Mouse (Mus musculus) frontal cortex, adult (tissue): Measurements from ENCODE around the gene Pnmal2.
"Not testable (repeated sequence)": the region's sequence is repeated elsewhere in the genome, so short reads cannot be mapped to it uniquely, and the experiment has no call there.

Experiments
- ATAC-seq: cut with Nextera tagmentation; 2 replicates; pipeline ENCODE4 v1.9.2; 2017; ENCODE audit warnings: mild to moderate bottlenecking, moderate library complexity, mixed read lengths; ENCODE audit not compliant: low TSS enrichment

The Pnmal2 gene

DNA sequence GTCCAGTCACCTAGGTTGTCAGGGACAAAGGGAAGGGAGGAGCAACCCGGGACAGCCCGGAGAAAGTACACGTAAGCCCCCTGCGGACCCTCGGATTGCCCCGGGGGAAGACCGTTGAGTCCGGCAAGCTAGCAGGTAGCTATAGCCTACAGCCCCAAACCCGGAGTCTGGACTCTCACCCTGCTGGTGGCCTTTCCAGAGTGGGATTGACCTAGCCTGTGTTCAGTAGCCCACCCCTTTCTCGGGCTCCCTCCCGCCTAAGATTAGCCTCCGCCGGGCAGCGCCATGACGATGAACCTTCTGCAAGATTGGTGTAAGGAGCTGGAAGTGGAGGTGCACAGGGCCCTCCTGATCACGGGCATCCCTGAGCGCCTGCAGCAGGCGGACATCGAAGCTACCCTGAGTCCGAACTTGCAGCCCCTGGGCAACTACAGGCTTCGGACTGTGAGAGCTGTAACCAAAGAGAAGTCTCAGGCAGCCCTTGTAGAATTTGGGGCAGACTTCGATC, 380 bp downstream of the Pnmal2 start:
- ATAC-seq: no peak

DNA sequence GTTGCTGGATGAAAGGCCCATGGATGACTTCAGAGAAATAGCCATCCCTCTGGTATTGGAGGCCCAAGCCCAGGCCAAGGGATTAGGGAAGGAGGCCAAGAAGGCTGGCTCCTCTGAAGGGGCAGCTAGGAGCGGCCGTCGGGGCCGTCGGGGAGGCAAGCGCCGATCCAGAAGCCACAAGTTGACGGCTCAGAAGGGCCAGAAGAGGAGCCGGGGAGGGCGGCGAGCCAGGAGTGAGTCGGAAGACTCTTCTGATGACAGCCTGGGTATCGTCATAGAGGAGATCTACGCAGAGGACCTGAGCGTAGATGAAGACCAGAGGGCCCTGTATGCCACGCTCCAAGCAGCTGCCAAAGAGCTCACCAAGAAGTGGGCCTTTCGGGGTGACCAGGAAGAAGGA, 937 bp downstream of the Pnmal2 start:
- no peak for ATAC-seq

DNA sequence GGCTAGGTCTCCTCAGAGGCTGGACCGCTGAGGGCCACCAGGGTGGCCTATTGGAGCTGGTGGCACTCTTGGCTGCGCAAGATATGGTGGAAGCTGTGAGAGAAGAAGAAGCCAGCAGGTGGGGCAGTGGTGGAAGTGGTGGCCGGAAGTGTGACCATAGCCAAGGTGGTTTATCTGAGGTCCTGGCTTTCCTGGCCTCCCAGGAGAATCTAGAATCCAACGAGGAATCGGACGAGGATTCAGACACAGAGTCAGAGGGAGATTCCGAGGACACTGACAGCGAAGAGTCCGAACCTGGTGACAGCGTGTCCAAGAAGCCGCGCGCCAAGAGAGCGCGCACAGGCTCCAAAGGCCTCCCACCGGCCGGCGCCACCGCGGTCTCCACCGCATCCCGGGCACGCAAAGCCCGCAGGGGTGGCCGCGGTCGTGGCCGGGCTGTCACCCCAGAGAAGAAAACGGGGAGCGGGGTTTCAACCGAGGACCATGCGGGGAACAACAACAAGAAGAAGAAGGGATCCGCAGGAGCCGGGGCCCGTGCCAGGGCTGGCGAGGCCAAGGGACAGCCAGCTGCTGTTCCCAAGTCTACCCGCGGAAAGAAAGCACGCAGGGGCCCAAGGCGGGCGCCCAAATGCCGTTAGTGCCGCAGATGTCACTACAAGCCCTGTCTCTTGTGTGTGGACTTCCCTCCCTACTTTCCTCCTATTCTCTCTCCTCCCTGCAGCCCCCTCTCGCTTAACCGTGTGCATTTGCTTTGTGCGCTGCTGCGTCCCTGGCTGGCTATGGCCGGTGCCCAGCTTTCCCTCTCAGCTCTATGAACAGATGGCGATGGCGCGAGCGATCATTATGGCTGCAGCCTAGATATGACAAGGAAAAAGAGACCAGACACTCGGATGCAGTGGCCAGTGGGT, 2.2 kb downstream of the Pnmal2 start:
- no peak for ATAC-seq

DNA sequence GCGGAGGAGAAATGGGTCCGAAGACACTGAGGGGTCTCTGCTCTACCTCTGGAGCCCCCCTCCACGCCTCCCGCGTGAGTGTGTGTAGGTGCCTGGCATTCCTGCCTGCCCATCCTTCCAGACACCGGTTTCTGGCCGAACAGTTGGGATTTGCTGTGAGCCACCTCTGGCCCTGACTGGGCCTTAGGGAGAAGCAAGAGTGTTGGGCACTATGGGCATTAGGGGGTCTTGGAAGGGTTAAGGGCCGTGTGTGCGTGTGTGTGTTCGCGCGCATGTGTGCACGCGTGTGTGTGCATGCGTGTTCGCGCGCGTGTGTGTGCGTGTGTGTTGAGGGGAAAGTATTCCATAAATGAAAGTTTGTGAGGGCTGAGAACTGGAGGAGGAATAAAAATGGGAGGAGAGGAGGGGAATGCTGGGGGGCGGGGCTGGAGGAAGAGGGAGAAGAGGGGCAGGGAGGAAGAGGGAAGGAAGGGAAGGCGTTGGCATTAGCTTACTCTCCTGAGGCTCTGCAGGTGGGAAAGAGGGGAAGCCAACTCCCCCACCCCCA, 2.9 kb downstream of the Pnmal2 start:
- ATAC-seq: no peak

DNA sequence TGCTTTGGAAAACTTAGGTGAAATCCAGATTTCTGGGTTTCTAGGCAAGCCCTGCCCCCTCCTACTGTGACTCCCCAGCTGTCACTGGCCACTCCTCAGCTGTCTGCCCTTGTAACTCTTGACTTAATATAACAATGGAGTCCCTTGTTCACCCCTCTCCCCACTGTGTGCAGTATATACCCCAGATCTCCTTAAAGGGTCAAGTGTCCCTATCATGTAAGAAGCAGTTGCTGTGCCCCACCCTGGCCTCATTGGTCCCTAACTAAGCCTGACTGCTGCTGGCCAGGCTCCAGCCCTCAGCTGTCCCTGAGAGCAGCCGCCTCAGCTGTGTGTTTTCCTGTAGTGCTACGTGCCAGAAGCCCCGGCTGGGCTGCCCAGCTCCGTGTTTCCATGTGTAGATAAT, 3.5 kb downstream of the Pnmal2 start:
- ATAC-seq: no peak

DNA sequence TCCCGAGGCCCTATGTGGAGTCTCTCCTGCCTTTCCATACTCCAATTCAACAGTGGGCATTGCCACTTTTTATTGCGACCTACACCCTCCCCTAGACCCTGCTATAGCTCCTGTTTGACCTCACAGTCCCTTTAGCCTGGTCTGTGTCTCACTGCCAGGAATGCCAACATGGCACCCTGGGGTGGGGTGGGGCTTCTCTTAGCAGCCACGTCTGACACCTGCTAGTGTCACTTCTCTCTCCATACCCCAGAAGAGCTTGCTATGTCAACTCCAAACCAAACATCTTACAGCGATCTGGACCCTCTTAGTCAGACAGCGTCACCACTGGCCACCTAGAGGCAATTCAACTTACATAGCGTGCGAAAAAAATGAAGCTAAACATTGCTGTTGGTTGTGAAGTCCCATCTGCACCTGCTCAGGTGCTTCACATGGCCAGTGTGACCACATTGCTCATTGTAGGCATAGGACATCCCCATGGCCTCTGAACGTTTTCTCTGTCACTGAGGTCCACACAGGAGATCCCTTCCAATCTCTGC, 4.5 kb downstream of the Pnmal2 start:
- no peak for ATAC-seq

DNA sequence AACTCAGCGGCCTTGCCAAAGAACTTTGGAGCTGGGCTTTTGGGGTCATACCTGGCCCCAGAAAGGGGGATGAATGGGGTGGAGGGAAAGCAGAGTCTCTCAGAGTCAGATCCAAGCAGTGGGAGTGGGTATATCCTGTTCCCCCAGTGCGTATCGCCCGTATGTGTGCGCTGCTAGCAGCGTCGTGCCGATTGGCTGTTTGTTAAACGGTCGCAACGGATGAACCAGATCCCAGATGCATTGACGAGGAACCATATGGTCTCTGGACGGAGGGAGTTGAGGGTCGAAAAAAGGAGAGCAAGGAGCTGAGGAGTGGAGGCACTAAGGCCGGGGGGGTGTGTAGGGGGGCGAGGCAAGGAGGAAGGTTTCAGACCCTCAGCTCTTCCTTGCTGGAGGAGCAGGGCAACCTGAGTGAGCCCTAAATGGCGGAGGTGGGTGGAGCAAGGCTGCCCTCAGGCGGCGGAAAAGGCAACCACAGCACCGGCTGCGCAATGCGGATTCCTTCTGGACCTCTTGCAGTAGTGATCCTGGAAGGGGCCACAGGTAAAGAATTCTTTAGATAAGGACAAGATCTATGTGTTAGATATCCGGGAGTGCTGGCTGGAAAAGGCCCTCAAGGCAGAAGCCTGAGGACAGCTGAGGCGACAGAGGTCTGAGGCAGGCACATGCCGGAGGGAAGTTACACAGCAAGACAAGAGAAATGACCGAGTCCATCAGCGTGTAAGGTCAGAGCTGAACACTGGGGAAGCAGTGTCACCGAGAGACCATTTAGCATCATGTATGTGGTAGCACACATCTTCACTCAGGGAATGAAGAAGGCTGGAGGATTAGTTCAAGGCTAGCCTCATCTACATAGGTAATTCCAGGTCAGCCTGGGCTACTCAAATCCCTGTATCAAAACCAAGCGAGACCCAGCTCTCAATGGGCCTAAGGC, 5.7 kb downstream of the Pnmal2 start:
- peak; percentile 47; the same call in 1 of the 2 replicates for ATAC-seq

DNA sequence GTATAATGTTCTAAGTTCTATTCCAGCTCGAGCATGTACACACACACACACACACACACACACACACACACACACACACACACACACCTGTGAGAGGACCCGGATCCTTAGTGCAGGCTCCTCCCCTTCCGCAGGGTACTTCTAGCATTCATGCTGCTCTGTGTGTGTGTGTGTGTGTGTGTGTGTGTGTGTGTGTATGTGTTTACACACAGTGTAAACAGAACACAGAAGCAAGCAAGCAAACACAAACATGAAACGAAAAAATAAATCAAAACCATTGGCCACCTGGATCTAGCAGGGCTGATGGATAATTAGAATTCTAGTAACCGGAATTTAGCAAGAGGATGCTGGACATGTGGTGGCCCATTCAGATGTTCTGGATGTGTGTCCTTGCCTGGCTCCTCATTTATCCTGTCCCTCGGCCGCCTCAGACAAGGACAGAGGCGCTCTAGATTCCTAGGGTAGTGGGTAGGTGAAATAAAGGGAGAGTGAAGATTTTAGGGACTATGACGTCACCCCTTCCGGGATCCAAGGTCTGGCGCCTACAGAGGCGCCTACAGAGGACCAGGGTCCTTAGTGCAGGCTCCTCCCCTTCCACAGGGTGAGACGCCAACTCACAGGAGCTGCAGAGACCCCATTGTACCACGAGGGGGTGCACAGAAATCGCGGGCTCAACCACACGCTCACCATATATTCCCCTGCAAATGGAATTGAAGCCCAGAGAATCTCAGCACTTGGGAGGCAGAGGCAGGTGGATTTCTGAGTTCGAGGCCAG, 6.6 kb downstream of the Pnmal2 start:
- ATAC-seq: peak; percentile 44

DNA sequence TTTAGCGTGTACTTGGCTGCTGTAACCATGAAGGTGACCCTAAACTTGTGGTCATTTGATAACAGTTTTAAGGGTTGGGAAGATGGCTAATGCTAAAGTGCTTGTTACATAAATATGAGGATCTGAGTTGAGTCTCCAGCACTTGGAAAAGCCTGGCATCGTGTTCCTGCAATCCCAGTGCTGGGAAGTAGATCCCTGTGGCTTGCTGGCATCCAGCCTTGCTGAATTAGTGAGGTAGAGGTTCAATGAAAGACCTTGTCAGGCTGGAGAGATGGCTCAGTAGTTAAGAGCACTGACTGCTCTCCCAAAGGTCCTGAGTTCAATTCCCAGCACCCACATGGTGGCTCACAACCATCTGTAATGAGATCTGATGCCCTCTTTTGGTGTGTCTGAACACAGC, 9.3 kb downstream of the Pnmal2 start:
- not testable (repeated sequence) for ATAC-seq

DNA sequence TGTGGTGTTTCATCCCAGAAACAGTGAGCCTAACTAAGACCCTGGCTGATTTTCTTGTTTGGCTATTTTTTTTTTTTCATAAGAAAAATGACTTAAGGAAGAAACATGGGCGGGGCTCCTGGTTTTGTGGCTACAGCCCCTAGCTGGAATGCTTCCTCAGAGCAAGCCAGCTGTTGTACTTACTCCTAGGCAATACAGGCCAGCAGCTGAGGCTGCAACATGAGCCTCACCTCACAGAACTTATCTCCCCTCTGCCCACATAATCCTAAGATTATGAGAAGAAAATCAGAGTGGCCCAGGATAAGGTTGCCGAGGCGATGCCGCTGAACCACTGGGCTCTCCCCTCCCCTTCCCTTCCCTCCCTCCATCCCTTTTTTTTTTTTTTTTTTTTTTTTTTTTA, 11.2 kb downstream of the Pnmal2 start:
- no peak for ATAC-seq

DNA sequence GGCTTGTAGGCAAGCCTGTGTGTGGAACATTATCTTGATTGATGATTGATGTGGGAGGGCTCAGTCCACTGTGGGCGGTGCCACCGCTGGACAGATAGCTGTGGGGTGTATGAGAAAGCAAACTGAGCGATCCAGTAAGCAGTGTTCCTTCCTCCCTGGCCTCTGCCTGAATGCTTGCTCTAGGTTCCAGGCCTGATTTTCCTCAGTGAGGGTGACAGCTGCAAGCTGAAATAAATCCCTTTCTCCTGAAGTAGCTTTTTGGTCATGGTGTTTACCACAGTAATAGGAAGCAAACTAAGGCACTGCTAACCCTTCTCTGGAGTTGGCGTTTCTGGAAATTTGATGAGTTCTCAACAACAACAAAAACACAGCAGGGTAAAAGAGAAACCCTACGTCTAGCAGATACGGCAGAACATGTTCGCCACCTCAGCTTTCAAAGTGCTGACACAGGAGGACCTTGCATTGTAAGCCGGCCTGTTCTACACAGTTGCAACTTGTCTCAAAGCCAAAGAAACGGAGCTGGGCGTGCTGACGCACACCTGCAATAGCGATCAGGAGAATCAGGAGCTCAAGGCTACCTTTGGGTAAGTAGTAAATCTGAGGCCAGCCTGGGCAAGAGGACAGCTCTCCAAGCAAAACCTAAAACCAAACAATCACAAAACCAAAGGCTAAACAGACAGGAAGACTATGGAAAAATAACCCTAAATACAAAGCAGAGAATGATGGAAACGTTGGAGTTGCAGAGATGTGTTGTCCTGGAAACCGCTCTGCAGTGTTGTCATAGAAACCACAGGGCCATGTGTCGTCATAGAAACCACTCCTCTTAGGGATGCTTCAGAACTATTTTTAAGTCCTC, 12.2 kb downstream of the Pnmal2 start:
- ATAC-seq: peak; percentile 81

DNA sequence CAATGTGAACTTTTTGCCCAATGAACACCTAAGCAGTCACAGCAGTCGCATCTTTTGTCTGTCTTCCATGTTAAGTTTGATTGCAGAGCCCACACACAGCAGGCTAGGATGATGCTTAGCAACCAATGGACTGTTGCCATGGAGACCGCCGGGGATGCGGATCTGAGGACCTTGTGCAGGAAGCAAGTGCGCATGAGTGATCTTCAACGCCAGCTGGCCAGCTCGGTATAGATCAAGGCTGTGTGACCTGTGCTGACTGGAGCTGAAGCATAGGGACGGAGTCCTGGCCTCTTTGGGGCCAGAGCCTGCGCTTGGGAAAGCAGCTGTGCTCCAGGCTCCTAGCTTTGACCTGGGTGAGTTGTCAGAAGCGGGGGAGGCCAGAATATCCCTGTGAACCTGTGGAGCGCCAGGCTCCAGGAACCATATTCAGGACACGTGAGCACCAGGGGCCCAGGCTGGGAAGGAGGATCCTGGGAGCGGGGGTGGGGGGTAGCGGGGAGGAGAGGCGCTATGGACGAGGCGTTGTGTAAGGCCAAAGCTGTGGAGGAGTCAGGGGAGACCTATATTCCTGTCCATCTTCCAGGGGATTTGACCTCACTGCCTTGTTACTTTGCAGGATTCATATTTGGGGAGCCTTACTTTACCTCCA, 15.2 kb downstream of the Pnmal2 start, which contains the start of gene Pnmal1:
Gene Pnmal1, plus strand, starts transcription at position 141 of the 649 bp plus-strand sequence.
- ATAC-seq: peak; percentile 84

DNA sequence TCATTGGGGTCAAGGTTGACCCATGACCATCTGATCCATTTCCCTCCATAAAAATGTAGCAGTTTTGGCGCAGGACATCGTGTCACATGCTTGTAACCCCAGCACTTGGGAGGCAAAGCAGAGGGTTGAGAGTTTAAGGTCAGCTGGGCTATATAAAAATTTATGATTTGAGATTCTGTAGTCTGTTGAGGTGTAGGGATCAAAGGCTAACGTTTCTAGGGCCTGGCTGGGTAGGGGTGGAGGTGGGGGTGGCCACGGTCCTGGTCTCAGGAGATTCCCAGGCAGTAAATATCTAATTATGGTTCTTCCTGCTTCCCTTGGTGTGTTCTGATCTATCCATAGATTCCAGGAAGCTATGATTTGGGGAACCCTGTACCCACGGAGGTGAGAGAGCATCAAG, 17.2 kb downstream of the Pnmal2 start:
- no peak for ATAC-seq

DNA sequence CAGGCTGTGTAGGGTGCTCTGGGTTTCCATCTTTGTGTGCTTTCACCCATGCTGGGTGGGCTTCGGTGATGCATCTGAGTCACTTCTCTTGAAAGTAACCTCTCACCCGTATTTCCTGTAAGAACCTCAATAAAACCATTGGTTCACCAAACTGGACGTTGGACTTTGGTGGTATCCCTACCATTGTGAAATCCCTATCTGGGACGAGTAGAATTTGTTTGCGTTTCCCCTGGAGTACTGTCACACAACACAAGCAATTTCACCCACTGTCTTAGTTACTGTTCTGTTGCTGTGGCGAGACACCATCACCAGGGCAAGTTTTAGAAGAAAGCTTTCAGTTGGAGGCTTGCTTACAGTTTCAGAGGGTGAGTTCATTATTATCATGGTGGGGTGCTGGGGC, 23.9 kb downstream of the Pnmal2 start:
- no peak for ATAC-seq

DNA sequence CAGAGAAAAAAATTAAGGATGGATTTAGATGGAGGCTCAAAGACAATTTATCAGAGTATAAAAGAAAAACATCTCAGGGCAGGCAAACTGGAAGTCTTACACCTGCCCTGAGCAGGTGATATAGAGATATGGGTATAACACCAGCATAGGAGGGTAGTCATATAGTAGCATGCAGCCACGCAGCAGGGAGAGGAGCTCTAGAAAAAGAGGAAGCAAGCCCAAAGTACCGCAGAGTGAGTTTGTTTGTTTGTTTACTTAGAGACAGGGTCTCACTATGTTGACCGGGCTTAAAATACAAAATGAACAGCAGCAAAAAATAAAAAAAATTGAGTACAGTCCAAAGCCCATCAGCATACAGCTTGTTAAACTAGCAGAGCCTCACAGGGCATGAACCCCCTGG, 26.7 kb downstream of the Pnmal2 start:
- ATAC-seq: no peak

DNA sequence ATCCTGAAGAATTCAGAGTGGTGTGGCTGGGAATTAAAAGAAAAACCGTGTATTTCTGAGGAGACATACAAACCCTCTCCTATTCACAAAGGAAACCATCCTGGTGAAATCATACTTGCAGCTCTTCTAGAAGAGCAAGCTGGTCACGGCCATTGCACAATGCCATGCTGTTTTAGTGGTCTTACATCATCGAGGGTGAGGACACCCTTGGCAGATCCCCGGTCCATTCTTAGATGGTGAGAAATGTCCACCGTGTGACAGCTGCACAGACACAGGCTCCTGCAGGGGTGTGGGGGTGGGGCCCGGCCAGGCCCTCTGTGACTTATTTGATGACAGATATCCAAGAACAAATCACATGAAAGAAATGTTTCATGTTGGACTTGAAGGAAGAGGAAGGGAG, 29.5 kb downstream of the Pnmal2 start:
- ATAC-seq: peak; percentile 69

DNA sequence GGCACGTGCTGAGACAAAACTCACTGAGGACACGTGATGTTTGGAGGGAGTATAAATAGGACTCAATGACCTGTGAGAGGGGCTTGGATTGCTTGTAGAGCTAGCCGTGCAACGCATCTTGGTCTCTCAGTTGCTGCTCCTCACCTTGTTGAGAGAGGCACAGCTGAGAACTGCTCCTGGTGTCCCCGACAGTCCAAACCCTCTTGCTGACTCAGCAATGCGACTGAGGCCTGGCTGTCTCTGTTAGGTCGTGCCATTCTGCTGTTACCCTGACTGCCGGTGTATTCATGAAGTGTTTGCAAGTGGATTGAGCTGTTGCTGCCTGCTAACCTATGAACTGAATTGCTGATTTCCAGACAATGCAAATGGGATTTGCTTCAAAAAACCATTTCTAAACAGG, 31.8 kb downstream of the Pnmal2 start:
- ATAC-seq: no peak

DNA sequence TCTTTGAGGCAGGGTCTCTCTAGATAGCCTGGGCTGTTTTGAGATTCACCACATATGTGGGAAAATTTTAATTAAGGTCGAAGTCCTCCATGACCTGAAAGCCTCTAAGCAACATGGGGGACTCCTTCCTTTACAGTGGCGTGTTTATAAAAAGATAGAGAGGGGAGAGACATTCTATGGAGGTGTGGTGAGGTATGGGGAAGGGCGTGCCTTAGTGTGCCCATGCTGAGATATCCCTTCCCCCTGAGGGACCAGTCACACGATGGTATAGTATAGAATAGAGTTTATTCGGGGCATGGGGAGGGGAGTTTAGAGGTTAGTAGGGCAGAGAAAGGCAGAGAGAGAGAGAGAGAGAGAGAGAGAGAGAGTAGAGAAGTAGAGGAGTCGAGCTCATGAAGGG, 33.7 kb downstream of the Pnmal2 start:
- ATAC-seq: no peak

DNA sequence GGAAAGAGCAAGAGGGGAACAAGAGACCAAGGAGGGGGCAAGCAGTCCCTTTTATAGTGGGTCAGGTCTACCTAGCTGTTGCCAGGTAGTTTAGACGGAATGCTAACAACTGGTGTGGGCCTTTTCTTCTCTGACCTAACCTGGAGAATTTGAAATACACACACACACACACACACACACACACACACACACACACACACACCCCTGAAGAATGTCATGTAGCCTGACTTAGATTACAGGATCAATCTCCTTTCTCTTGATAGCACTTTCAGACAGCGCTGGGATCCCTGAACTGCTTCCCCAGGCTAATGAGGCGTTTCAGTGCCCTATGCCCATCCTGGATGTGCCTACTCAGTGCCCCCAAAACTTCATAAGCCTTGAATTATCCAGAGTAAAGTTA, 34.1 kb downstream of the Pnmal2 start:
- ATAC-seq: no peak

DNA sequence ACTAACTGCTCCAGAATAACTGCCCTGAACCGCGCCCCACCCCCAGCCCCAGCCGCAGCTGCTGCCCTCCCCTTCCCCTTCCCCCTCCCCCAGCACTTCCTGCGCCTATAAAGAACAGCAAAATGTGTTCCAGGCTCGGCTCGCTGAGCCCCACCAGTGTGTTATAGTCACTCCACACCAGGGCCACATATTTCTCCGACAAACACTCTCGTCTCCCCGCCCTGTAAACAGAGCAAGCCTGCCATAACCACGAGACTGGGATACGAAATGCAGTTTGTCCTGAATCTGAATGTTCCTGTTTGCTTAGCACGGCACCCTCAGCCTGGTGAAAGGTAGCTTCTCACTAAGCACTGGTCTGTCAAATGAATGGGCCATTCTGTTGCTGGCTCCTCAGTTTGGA, 35.9 kb downstream of the Pnmal2 start:
- peak; percentile 31; the same call in 1 of the 2 replicates for ATAC-seq
